Mouse (Mus musculus): Measurements from ENCODE around the gene Atrn.

Atrn gene

DNA sequence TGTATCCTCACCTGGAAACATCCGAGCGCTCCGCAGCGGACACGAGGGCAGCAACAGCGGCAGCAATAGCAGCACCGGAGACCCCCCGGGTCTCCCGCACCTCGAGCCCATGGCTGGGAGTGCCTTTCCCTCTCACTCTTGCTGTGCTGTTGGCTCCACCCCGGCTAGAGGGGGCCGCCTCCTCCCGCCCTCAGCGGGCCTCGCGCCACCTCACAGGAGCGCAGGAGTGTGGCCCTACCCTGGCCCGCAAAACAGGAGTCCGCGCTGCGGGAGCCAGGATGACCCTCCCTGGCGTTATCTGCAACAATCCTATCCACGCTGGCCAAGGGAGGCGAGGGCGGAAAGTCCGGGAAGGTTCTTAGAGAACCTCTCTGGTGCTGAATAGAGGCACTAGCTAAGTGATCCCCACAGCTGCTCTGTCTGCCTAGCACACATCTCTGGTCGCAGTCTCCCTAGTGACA lies 157.1 kb downstream of the Atrn start, which contains the start of gene Adam33:
Gene Adam33 (minus strand): TSS at position 411 of the 461 bp plus-strand sequence.
- DNase-seq (ENCODE audit: extremely low read depth, low read depth, low spot score) = no peak

GRCm38 (mm10) chr2:131066342-131066741 lies 160.0 kb downstream of the Atrn start:
- DNase-seq (ENCODE audit: extremely low read depth, low read depth, low spot score) = no peak

DNA sequence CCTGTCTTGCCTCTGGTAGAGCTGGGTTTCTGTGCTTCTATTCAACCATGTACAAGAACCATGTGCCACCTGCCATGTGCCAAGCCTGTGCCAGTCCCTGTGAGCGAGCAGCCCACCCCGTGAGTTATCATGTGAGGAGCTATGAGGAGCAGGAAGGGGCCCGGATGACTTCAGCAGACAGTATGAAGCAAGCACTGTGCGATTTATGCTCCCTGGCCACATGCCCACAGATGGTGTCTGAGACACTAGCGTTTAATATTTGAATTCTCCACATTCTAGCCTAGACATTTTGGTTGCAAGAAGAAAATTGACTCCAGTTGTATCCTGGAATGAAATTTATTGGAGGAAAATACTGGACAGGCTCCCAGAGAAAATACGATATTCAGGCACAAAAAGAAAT lies 161.2 kb downstream of the Atrn start:
- no peak for DNase-seq (ENCODE audit: extremely low read depth, low read depth, low spot score)

GRCm38 (mm10) chr2:131072536-131072935 lies 166.2 kb downstream of the Atrn start:
- no peak for DNase-seq (ENCODE audit: extremely low read depth, low read depth, low spot score)
